Comparison of ENCODE assay signal across 8 mouse cellular contexts in genomic region chr7:125871404-125872201, GRCm38 (mm10).
DNase-seq lines count a peak whose midpoint lies in the region; ATAC-seq and TF ChIP-seq lines count a peak whose summit lies in the region.

No protein-coding gene starts in this region.

- no peak for TF ChIP-seq CTCF in heart, postnatal 0 days (IDR thresholded peaks at IDR 0.05; ENCODE audit: low read depth)
- TF ChIP-seq CTCF in heart, adult 2 months (IDR thresholded peaks at IDR 0.05): no peak

- intact Hi-C loops in heart, adult 2 months (cut with DNase I): no loop called here

- 0 out of 2 replicates have a peak, but pooled peaks have one; percentile 10 for ATAC-seq in heart, postnatal 0 days (ENCODE audit: insufficient read depth, low read depth)
- peak; percentile 49; the same call in 1 of the 2 replicates for ATAC-seq in embryonic facial prominence, embryonic 11.5 days (replicated peaks; ENCODE audit: insufficient number of reproducible peaks, low FRiP score, low TSS enrichment, low read depth)
- ATAC-seq in midbrain, embryonic 15.5 days (replicated peaks): peak; percentile 73

- no peak for TF ChIP-seq POLR2A in heart, adult 2 months (IDR thresholded peaks at IDR 0.05; ENCODE audit: insufficient read depth, low read depth, low read length)

- H3K4me3 ChIP-seq in heart, postnatal 0 days (ENCODE audit: low read depth, low read length): no peak overlapping the region
- H3K4me3 ChIP-seq in heart, adult 2 months: no peak overlapping the region
- H3K4me3 ChIP-seq in embryonic facial prominence, embryonic 11.5 days (ENCODE audit: low read depth, low read length): no peak overlapping the region
- no peak overlapping the region for H3K4me3 ChIP-seq in midbrain, embryonic 15.5 days

- no peak overlapping the region for H3K9ac ChIP-seq in heart, postnatal 0 days (replicated peaks; ENCODE audit: low read depth, low read length)
- no peak overlapping the region for H3K9ac ChIP-seq in heart, adult 2 months (ENCODE audit: low read depth, low read length)
- H3K9ac ChIP-seq in embryonic facial prominence, embryonic 11.5 days (replicated peaks; ENCODE audit: low read length): no peak overlapping the region
- no peak overlapping the region for H3K9ac ChIP-seq in midbrain, embryonic 15.5 days

- H3K4me2 ChIP-seq in heart, postnatal 0 days (ENCODE audit: low read depth, low read length): no peak overlapping the region
- no peak overlapping the region for H3K4me2 ChIP-seq in embryonic facial prominence, embryonic 11.5 days (ENCODE audit: low read depth, low read length)
- H3K4me2 ChIP-seq in midbrain, embryonic 15.5 days: no peak overlapping the region

- H3K9me3 ChIP-seq in heart, postnatal 0 days (replicated peaks; ENCODE audit: control insufficient read depth, low read length): no peaks in the 10 kb centered on the region
- no peaks in the 10 kb centered on the region for H3K9me3 ChIP-seq in embryonic facial prominence, embryonic 11.5 days (replicated peaks; ENCODE audit: control insufficient read depth, low read length)
- no peaks in the 10 kb centered on the region for H3K9me3 ChIP-seq in midbrain, embryonic 15.5 days

- H3K27me3 ChIP-seq in heart, postnatal 0 days (ENCODE audit: control insufficient read depth, insufficient read depth, low read length): no peaks in the 10 kb centered on the region
- H3K27me3 ChIP-seq in heart, adult 2 months (ENCODE audit: control insufficient read depth, insufficient read depth, low read length): no peaks in the 10 kb centered on the region
- H3K27me3 ChIP-seq in embryonic facial prominence, embryonic 11.5 days (ENCODE audit: control insufficient read depth, insufficient read depth, low read length): no peaks in the 10 kb centered on the region
- H3K27me3 ChIP-seq in midbrain, embryonic 15.5 days (replicated peaks): no peaks in the 10 kb centered on the region

- no peak for DNase-seq in heart, postnatal 0 days (ENCODE audit: low spot score)
- no peak for DNase-seq in heart, adult 2 months
- peak; percentile 11 for DNase-seq in embryonic facial prominence, embryonic 11.5 days (ENCODE audit: low spot score)
- peak; percentile 31 for DNase-seq in kidney, adult 18-20 months
- no peak for DNase-seq in testis, postnatal 10 days (ENCODE audit: low spot score)
- DNase-seq in layer of hippocampus, adult 9-11 months: no peak
- no peak for DNase-seq in cerebellum, postnatal 4 days (ENCODE audit: low spot score in 2 of 2)

- no peak for TF ChIP-seq EP300 in heart, postnatal 0 days (IDR thresholded peaks at IDR 0.05; ENCODE audit: low read depth)
- TF ChIP-seq EP300 in heart, adult 2 months (IDR thresholded peaks at IDR 0.05; ENCODE audit: insufficient read depth, low read depth, low read length): no peak

- 36% methylated on average over 12 of the region's 12 CpGs for WGBS in heart, postnatal 0 days
- WGBS in heart, adult 2 months: 58% methylated on average over 12 of the region's 12 CpGs
- WGBS in embryonic facial prominence, embryonic 11.5 days: 29% methylated on average over 12 of the region's 12 CpGs
- 15% methylated on average over 12 of the region's 12 CpGs for WGBS in midbrain, embryonic 15.5 days

- H3K27ac ChIP-seq in heart, postnatal 0 days (ENCODE audit: low read depth): no peak overlapping the region
- no peak overlapping the region for H3K27ac ChIP-seq in heart, adult 2 months
- no peak overlapping the region for H3K27ac ChIP-seq in embryonic facial prominence, embryonic 11.5 days (replicated peaks; ENCODE audit: low read depth, low read length)
- peak overlapping the region; percentile 66 for H3K27ac ChIP-seq in midbrain, embryonic 15.5 days

- peaks cover 11% of the 10 kb centered on the region; the same call in 1 of the 2 replicates for H3K4me1 ChIP-seq in heart, postnatal 0 days (ENCODE audit: control insufficient read depth, insufficient read depth)
- no peaks in the 10 kb centered on the region for H3K4me1 ChIP-seq in heart, adult 2 months (ENCODE audit: control insufficient read depth, insufficient read depth, low read length)
- H3K4me1 ChIP-seq in embryonic facial prominence, embryonic 11.5 days (ENCODE audit: control insufficient read depth, insufficient read depth, low read length): no peaks in the 10 kb centered on the region; the same call in 1 of the 2 replicates
- peaks cover 24% of the 10 kb centered on the region for H3K4me1 ChIP-seq in midbrain, embryonic 15.5 days

- H3K36me3 ChIP-seq in heart, postnatal 0 days (replicated peaks; ENCODE audit: control insufficient read depth, insufficient read depth, low read length): no peaks in the 10 kb centered on the region; the same call in 1 of the 2 replicates
- H3K36me3 ChIP-seq in heart, adult 2 months (ENCODE audit: control insufficient read depth, insufficient read depth, low read length): no peaks in the 10 kb centered on the region
- H3K36me3 ChIP-seq in embryonic facial prominence, embryonic 11.5 days (replicated peaks; ENCODE audit: control insufficient read depth, insufficient read depth, low read depth, low read length): no peaks in the 10 kb centered on the region
- no peaks in the 10 kb centered on the region for H3K36me3 ChIP-seq in midbrain, embryonic 15.5 days (replicated peaks)

- no peaks in the 10 kb centered on the region for H3K79me2 ChIP-seq in heart, adult 2 months (replicated peaks; ENCODE audit: control insufficient read depth, insufficient read depth, low read length)

Comparison
In these comparisons a context has a peak if more than half of its experiments do, and no peak if none do; other contexts are left out.
1. ATAC-seq: peak in every context shown above with its lines; median percentile 73 in midbrain, embryonic 15.5 days; 49 in embryonic facial prominence, embryonic 11.5 days; 10 in heart, postnatal 0 days.
2. DNase-seq: peak in embryonic facial prominence, embryonic 11.5 days (single experiment) and kidney, adult 18-20 months (single experiment); none in heart, postnatal 0 days (single experiment), heart, adult 2 months (0 of 2), testis, postnatal 10 days (single experiment), layer of hippocampus, adult 9-11 months (single experiment) and cerebellum, postnatal 4 days (0 of 2).